Mouse (Mus musculus) cerebellum, postnatal 25 days (tissue): ENCODE measurements around the gene Olfr653.

ENCODE experiments used
- DNase-seq, 2 experiments: peaks; one replicate each; pipeline ENCODE4 v3.0.0; 2021; ENCODE audit warnings: mixed read lengths in 2 of 2

Olfr653 gene

DNA sequence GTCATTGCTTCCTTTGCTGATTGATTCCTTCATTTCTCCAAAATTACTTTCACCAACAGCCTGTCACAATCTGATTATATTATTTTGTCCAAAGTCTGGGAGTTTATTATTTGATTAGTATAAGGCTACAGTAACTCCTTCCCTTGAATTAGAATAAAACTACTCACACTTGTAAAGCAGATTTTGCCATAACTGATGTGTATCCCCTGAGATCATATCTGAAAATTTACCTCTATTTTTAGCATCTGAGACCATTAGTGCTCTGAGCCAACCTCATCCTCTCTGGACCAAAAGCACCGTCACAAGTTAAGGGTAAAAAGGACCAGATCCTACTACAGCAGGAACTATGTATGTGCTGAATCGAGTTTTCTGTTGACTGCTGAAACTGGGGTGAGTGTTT lies at the start of gene Olfr653:
Olfr653 (plus strand) TSS at position 301 of the 400 bp plus-strand sequence.
- DNase-seq: no peak

DNA sequence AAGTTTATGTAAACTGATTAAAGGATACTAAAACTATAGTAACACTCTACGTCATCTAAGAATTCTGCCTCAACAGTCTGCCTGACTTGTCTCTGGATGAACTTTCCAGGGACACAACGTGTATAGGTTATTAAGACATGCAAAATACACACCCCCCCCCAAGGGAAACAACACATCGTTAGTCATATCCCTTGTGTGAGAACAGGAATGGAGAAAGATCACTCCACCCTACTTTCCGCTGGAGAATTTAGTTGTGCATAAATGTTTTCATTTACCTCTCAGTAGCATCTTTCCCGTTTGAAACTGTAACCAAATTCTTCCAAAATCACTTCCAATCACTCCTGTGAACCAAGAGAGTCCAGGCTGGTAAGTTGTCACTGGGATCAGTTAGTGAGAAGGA lies 27.3 kb upstream of the Olfr653 start, which contains the start of gene Olfr651:
Olfr651 (plus strand) TSS at position 301 of the 400 bp plus-strand sequence.
- no peak for DNase-seq

DNA sequence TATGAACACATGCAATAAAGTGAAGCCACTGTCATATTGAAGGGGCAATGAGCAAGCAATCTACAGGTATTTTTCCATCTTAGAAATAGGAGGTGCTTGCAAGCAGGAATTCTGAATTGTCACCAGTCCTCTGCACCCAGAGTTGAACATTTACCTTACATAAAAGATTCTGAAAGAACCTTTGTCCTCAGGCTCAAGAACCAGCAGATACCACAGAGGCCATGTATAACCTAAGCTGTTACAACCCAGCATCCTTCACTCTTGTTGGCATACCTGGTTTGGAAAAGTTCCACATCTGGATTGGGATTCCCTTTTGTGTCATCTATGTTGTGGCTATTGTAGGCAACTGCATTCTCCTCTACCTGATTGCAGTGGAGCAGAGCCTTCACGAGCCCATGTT lies 24.4 kb upstream of the Olfr653 start:
- no peak for DNase-seq

DNA sequence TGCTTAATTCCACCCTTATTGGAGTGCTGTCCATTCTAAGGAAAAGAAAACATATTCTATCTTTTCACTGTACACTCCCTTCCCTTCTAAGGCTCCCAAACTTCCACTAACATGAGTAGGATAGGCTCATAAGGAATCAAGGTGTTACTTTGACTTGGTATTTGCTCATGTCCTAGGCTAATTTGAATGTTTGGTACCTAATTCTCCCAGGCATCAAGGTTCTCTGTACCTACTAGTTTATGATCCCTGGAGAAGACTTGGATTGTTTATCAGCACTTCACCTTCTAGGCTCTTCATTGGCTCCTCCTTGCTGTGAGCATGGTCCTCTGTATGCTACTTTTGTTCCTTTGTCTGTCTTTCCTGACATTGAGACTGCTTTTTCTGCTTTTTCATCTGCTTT lies 16.5 kb upstream of the Olfr653 start, which contains the start of gene Olfr652:
Olfr652 (plus strand) TSS at position 301 of the 400 bp plus-strand sequence.
- no peak for DNase-seq

DNA sequence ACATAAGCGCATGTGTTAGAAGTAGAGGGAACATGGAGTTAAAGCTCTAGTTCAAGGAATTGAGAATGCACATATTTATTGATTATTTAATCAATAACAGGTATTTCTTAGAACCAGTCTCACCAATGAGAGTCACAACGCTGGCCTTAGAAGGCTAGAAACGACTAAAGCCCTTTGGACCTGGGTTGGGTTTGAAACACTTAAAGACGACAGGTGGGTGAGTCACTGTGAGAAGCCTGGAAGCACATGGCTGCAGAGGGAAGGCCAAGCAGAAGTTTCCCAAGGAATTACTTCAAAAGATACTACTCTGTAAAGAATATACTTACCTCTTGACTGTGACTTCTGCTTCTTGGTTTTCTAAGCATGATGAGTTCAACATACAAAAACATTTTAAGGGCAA lies 3.7 kb downstream of the Olfr653 start:
- no peak for DNase-seq

DNA sequence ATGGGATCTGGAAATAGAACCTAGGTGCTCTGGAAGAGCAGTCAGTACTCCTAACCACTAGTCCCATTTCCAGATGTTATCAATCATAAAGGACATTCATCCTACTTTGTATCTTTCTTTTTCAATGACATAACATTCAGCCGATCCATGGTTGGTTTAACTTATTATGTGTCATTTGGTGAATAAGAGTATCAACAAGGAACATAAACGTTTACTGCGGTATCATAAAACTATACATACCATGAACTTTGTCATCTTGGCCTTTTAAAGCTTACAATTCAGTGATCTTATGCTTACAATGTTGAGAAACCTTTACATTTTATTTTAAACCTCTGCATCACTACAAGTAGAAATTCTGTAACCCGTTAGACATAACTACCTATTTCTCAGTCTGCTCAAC lies 4.3 kb downstream of the Olfr653 start:
- DNase-seq: no peak

DNA sequence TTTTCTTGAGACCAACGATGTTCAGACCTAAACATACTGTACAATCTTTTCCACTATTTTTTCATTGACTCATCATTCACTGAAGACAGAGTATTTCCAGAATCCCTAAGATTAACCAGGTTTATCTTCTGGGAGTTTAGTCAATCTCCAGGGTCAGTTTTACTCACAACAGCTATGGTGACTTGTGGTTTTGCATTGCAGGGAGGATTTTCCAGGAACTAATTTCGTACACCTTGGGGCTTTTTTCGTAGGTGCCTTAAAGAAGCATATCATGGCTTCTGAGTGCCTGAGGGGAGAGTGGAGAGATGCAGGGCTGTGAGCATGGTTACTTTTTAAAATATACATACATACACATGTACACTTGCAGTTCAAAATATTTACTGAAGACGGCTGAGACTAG lies 9.6 kb downstream of the Olfr653 start, which contains the start of gene Olfr654:
Olfr654 (plus strand) TSS at position 301 of the 400 bp plus-strand sequence.
- DNase-seq: no peak

DNA sequence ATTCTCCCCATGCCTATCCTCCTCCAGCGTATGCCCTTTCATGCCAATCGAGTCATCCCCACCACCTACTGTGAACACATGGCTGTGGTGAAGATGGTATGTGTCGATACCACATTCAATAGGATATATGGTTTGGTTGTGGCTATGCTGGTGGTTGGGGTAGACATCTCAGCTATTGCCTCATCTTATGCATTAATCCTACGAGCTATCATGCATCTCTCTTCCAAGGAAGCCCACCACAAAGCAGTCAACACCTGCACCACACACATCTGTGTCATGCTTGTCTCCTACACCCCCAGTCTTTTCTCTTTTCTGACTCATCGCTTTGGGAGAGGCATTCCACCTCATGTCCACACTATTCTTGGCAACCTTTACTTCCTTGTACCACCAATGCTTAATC lies 11.2 kb downstream of the Olfr653 start:
- DNase-seq: no peak

DNA sequence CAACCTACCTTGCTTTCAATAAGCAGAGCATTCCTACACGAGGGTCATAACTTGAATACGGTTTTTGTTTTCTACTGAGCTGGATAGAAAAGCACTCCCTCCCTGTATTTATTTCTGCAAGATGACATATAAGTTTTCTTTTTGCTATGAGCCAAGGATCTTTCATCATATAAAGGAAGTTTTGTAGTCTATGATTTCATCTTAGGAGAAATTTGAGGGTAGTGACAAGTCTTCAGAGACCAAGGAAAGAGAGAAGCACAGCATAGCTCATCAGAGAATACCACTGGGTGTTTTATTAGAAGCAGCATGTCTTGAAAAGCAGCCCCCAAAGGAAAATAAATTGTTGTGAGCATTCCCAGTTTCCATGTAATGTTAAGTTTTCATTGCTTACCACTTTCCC lies 24.6 kb downstream of the Olfr653 start, which contains the start of gene Olfr655:
Olfr655 (minus strand) TSS at position 101 of the 400 bp plus-strand sequence.
- DNase-seq: no peak

DNA sequence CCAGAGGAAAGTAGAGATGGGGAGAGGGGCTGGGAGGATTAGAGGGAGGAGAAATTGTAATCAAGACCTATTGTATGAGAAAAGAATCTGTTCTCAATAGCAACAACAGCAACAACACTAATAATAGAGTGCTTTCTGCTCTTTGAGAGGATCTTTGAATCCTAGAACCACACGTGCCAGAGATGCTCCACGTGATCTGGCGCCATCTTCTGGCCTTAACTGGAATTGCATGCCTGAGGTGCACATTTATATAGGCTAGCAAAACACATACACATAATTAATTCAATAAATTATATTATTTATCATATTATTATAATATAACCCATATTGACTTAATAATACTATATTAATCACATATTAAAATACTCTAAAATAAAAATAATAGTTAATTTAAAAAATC lies 26.1 kb downstream of the Olfr653 start:
- DNase-seq: peak in 1 of 2 experiments; percentile 2

DNA sequence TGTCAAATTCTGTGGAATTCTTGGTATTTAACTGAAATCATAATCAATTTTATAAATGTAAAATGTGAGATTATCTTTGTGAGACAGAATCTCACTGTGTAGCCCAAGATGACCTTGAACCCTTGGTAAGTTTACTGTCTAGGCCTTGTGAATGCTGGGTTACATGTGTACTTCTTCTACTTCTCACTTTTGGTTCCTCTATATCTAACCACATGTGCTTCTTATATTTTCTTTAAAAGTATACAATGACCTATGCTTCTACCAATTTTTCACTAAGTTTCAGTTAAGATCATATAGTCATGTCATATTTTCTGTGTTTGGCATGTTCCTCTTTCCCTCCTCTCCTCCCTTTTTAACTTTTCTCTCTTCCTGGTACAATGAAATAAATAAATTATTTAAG lies 27.6 kb downstream of the Olfr653 start:
- no peak for DNase-seq

DNA sequence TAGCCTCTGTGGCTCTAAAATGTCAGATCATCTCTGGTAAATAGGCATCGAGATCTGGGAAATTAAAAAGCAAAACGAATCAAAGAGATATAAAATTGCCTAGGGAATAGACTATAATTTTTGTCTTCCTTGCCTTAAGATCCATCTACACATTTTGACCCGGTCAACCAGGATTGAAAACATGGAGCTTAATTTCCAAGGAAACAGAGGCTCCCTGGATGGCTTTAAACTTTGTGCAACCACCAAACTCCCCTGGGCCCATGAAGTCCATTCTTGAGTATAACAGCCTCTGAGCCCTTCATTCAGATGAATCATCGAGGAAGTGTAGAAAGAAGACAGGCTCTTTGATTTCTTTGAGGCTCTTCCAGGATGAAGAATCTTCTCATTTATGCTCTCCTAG lies 36.5 kb downstream of the Olfr653 start, which contains the start of gene Olfr656:
Olfr656 (plus strand) TSS at position 301 of the 400 bp plus-strand sequence.
- DNase-seq: no peak

DNA sequence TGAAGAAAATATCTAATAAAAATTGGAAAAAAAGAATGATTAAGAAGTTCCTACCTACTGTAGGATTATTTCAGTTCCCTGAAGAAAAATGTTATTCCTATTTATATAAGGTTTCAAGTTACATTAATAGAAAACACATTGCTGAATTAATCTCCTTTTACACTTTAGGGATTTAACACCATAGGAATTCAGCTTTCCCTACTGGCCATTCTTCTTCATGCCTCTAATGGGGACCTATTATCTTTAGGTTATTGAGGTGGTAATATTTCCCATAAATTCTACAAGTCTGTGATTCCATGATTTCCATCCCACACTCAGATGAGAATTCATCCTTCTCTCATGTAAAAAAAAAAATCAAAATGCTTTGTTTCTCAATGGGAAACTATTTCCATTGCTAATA lies 47.4 kb downstream of the Olfr653 start, which contains the start of gene Olfr657:
Olfr657 (plus strand) TSS at position 301 of the 400 bp plus-strand sequence.
- no peak for DNase-seq
